Mouse (Mus musculus): Measurements from ENCODE around the gene Samt2. TPM values are rescaled to one million over a fixed set of nuclear protein-coding genes. Genes with fewer than 3 reads are reported as not detected.

Samt2 gene
- not detected for polyA plus RNA-seq (2017; shearing (Covaris generic))

DNA sequence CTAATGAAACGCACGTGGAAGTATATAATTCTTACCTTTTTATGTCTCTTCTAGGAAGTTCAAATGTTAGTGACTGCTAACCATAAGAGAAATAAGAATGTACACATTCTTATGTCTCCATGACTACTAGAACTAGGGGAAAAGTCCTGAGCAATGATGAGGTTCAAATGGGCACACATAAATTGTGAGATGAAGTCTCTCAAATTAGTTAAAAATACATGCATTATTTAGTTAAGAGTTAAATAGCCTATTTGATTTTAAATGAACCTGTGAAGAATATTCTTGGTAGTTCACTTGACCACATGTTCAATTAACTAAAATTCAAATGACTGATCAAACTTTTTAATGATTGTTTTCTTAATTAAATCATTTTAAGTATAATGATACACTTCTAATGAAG, at the start of gene Samt2:
Gene Samt2 (minus strand): TSS at position 101 of the 400 bp plus-strand sequence.

Other genes starting within 250 kb of the Samt2 start
- not detected for gene 4930524N10Rik, start 236.0 kb downstream of the Samt2 start, polyA plus RNA-seq (2017; shearing (Covaris generic))
- gene Samt4, start 97.4 kb downstream of the Samt2 start, polyA plus RNA-seq (2017; shearing (Covaris generic)) = not detected

All from CD4-positive, CD25-positive, alpha-beta regulatory T cell (primary cell).